Mouse (Mus musculus) midbrain, embryonic 15.5 days (tissue): ENCODE results near the gene Ppfibp1. TPM values are rescaled to one million over a fixed set of nuclear protein-coding genes. Genes with fewer than 3 reads are reported as not detected.

ENCODE experiments used
- ATAC-seq: fragments of 200-750 bp; cut with Nextera tagmentation; replicated peaks from 2 replicates; pipeline ENCODE4 v1.8.0; 2017; ENCODE audit warnings: moderate TSS enrichment
- H3K27ac ChIP-seq: fragments of 300-500 bp; sonication (generic); 2 replicates; pipeline ENCODE4 v1.5.1; 2015; ENCODE audit warnings: mild to moderate bottlenecking, inconsistent platforms
- H3K27me3 ChIP-seq: fragments of 300-500 bp; sonication (generic); replicated peaks from 2 replicates; pipeline ENCODE4 v1.6.1; 2015; ENCODE audit warnings: inconsistent platforms
- H3K36me3 ChIP-seq: fragments of 300-500 bp; sonication (generic); replicated peaks from 2 replicates; pipeline ENCODE4 v1.6.1; 2015; ENCODE audit warnings: inconsistent platforms
- H3K4me1 ChIP-seq: fragments of 300-500 bp; sonication (generic); 2 replicates; pipeline ENCODE4 v1.6.1; 2015; ENCODE audit warnings: inconsistent platforms
- H3K4me2 ChIP-seq: fragments of 300-500 bp; sonication (generic); 2 replicates; pipeline ENCODE4 v1.6.1; 2015; ENCODE audit warnings: inconsistent platforms, mild to moderate bottlenecking, moderate library complexity
- H3K4me3 ChIP-seq: fragments of 300-500 bp; sonication (generic); 2 replicates; pipeline ENCODE4 v1.5.1; 2015; ENCODE audit warnings: mild to moderate bottlenecking, inconsistent platforms
- H3K9ac ChIP-seq: fragments of 300-500 bp; sonication (generic); 2 replicates; pipeline ENCODE4 v1.6.1; 2015; ENCODE audit warnings: mild to moderate bottlenecking, inconsistent platforms
- H3K9me3 ChIP-seq: fragments of 300-500 bp; sonication (generic); 2 replicates; pipeline ENCODE4 v1.6.1; 2016; ENCODE audit warnings: inconsistent platforms
- WGBS: fragments of 180-500 bp; shearing (Covaris S2); methylation state at CpG from one replicate; pipeline ENCODE4 v1.1.7; 2015; ENCODE audit warnings: mixed read lengths; 5-methylcytosine and 5-hydroxymethylcytosine counted together
- polyA plus RNA-seq: library from polyadenylated mRNA; unstranded; fragments of >200 nt; fragmentation: Nextera tagmentation; extraction: Ambion mirVana; gene quantifications from 2 replicates; pipeline ENCODE4 v1.2.1, GENCODE M21; 2015

Gene Ppfibp1
- polyA plus RNA-seq, 1 experiment from 2014 or later: 17.8 TPM

DNA sequence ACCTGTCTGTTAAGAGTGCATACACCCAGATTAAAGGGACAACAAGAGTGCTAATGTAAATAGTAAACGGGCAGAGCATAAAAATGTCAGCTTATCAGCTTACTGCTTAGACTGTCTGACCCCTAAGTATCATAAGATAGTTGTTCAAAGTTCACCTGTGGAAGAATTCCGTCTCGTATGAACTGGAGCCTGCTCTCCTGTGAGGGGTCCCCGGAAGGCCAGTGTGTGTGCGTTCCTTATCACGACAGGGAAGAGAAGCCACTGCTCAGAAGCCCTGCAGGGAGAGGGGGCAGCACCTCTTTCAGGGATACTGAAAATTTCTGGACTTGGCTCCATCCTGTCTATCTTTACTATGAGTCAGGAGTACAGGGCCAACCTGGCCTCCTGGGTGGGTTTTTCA lies 108.7 kb downstream of the Ppfibp1 start:
- ATAC-seq: no peak
- H3K27ac ChIP-seq: no peak overlapping the region
- no peaks in the 10 kb centered on the region for H3K4me1 ChIP-seq
- H3K9ac ChIP-seq: no peak overlapping the region
- no peaks in the 10 kb centered on the region for H3K9me3 ChIP-seq
- H3K36me3 ChIP-seq: no peaks in the 10 kb centered on the region
- no peak overlapping the region for H3K4me2 ChIP-seq
- H3K4me3 ChIP-seq: no peak overlapping the region
- WGBS: 81% methylated on average over 6 of the region's 6 CpGs
- H3K27me3 ChIP-seq: no peaks in the 10 kb centered on the region

DNA sequence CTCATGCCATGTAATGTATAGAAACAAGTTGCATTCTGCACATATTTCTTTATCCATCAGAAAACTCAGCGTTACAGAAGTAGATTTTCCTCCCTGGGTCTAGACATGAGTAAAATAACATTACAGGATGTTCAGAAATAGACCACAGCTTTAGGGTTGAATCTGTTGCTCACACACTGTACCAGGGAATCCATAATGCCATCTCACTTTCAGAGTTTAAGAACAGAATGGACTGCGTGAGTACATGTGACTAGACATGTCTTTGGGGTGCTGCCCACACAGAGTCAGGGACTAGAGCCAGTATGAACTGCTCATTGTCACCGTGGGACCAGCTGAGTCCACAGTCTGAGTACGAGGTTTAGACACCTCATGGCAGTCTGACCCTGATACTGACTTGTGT lies 110.4 kb downstream of the Ppfibp1 start:
- WGBS: 94% methylated on average over 4 of the region's 4 CpGs
- H3K4me3 ChIP-seq: no peak overlapping the region
- no peak for ATAC-seq

DNA sequence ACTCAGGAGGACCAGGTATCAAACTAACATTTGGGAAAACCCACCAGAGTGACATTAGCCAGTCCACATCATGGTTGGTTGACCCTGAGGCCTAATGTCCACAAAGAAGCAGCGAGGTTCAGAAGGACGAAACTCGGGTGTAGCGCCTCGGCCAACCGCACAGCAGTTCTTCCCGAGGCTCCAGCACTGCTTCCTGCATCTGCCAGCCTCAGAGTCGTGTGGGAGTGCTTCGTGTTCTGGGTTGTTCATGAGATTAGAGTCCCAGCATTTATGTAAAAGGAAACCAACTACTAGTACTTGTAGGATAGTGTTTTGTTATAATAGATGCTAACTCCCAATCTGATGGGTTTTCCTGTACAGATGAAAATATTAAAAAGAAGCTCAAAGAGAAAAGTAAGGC lies 111.0 kb downstream of the Ppfibp1 start:
- Histone ChIP-seq H3K36me3 (no peaks in the 10 kb centered on the region), H3K27ac (no peak overlapping the region), H3K27me3 (no peaks in the 10 kb centered on the region), H3K9ac (no peak overlapping the region), H3K4me2 (no peak overlapping the region), H3K4me3 (no peak overlapping the region), H3K4me1 (no peaks in the 10 kb centered on the region), H3K9me3 (no peaks in the 10 kb centered on the region)
- 90% methylated on average over 9 of the region's 9 CpGs for WGBS
- no peak for ATAC-seq

More for the DNA sequence above, 110.4 kb downstream of the Ppfibp1 start:
- H3K36me3 ChIP-seq: no peaks in the 10 kb centered on the region
- H3K9me3 ChIP-seq: no peaks in the 10 kb centered on the region
- no peaks in the 10 kb centered on the region for H3K27me3 ChIP-seq
- H3K27ac ChIP-seq: no peak overlapping the region
- no peak overlapping the region for H3K9ac ChIP-seq
- no peaks in the 10 kb centered on the region for H3K4me1 ChIP-seq
- H3K4me2 ChIP-seq: no peak overlapping the region

DNA sequence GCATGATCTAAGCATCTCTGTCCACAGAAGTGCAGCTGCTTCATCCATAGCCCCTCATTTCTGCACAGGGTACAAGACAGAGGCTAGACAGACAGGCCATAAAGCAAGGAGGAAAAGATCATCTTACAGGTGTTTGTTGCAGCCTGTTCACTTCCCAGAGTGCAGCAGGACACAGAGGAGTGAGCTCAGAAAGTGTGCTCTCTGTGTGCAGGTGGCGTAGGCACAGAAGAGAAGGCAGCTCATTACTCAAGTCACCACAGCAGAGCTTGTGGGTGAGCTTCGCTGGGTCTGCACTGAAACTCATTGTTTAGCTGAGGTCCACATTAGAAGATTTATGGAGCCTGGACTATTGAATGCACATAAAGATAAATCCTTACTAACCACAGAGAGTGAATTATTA lies 111.5 kb downstream of the Ppfibp1 start:
- WGBS: 89% methylated on average over 2 of the region's 2 CpGs

DNA sequence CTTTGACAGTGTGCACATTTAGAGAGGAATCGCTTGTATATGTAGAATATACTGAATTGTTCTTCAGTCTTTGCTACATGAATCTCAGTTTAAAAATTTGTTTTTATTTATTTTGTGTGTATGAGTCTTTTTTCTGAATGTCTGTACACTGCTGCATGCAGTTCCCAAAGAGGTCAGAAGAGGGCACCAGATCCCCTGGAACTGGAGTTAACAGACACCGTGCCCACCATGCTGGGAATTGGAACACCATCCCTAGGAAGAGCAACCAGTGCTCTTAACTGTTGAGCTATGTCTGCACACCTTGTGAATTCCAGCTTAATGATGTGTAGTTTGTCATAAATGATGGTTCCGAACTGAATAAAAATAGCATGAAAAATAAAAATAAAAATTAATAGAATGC lies 119.9 kb downstream of the Ppfibp1 start:
- WGBS: 56% methylated on average over 3 of the region's 3 CpGs
- Histone ChIP-seq H3K4me3 (no peak overlapping the region), H3K27me3 (no peaks in the 10 kb centered on the region), H3K4me1 (no peaks in the 10 kb centered on the region), H3K9ac (no peak overlapping the region), H3K4me2 (no peak overlapping the region), H3K36me3 (no peaks in the 10 kb centered on the region), H3K27ac (no peak overlapping the region), H3K9me3 (no peaks in the 10 kb centered on the region)
- ATAC-seq: no peak

More for the DNA sequence above, 111.5 kb downstream of the Ppfibp1 start:
- Histone ChIP-seq H3K4me2 (no peak overlapping the region), H3K27ac (no peak overlapping the region), H3K36me3 (no peaks in the 10 kb centered on the region), H3K4me1 (no peaks in the 10 kb centered on the region), H3K27me3 (no peaks in the 10 kb centered on the region), H3K9ac (no peak overlapping the region), H3K4me3 (no peak overlapping the region), H3K9me3 (no peaks in the 10 kb centered on the region)
- ATAC-seq: no peak

DNA sequence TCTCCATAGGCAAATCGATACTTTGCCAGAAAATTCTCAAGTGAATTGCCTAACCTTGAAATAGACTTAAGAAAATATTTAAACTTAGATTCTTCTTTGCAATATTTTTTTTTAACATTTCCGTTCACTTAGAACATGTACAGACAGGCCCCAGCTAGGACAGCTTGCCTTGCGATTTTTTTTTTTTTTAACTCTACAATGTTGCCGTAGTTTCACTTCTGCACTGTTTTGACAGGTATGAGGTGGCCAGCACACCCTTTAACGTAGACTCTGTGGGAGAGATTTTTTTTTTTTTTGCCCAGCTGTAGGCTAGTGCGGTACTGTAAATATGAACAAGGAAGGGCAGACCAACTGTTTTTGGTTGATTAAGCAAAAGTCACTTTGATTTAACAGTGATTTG lies 122.1 kb downstream of the Ppfibp1 start:
- WGBS: 91% methylated on average over 6 of the region's 6 CpGs

DNA sequence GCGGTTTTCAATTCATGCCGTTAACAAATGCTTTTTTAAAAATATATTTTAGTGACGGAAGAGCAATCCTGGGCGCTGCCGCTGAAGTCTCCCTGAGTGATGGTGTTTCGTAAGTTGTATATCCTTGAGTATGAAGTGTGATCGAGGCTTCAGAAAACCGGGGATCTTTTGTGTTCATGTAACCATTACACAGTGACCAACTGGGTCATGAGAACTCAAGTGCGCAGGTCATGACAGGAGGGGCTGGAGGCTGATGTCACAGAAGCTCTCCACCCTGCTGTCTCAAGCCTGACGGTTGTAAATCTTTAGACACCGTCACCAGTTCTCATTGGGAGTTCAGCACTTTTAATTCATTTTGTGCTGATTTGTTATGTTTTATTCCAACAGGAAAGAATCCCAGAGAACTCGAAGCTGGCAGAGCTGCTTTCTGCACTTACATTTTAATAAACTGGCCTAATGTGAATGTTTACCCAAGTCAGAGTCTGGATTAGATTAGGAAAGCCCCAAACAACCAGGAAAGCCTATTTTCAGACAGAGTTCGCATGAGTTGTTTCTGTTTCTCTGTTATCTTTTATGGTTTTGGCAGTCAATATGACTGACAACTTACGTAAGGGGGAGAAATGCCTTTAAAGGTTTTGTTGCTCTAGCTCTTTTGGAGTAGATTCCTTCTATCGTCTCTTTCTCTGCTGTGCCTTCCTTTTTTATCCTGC lies 122.7 kb downstream of the Ppfibp1 start:
- Histone ChIP-seq H3K27ac (no peak overlapping the region), H3K9me3 (no peaks in the 10 kb centered on the region), H3K27me3 (no peaks in the 10 kb centered on the region), H3K9ac (no peak overlapping the region), H3K4me1 (no peaks in the 10 kb centered on the region), H3K4me2 (no peak overlapping the region), H3K36me3 (no peaks in the 10 kb centered on the region), H3K4me3 (no peak overlapping the region)
- ATAC-seq: no peak
- 92% methylated on average over 15 of the region's 15 CpGs for WGBS

More for the DNA sequence above, 122.1 kb downstream of the Ppfibp1 start:
- H3K9ac ChIP-seq: no peak overlapping the region
- no peak overlapping the region for H3K4me2 ChIP-seq
- no peaks in the 10 kb centered on the region for H3K27me3 ChIP-seq
- H3K4me1 ChIP-seq: no peaks in the 10 kb centered on the region
- H3K4me3 ChIP-seq: no peak overlapping the region
- H3K27ac ChIP-seq: no peak overlapping the region
- ATAC-seq: no peak
- H3K36me3 ChIP-seq: no peaks in the 10 kb centered on the region
- H3K9me3 ChIP-seq: no peaks in the 10 kb centered on the region

DNA sequence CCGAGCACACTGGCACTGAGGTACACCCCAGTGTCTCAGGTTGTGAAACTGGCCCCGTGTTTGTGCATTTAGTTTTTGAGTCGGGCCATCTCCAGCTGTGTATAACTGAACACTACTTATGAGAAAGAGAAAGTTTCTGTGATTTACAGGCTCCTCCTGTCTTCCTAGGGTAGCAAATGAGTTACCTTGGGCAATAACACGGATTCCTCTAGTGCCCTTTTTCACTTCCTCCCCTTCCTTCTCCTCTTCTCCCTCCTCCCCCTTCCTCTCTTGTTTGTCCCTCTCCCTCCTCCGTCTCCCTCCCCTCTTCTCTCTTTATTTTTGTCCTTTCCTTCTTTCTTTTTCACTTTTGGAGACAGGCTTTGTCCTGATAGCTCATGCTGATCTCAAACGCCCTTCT lies 123.3 kb downstream of the Ppfibp1 start:
- no peaks in the 10 kb centered on the region for H3K9me3 ChIP-seq
- H3K36me3 ChIP-seq: no peaks in the 10 kb centered on the region
- H3K27ac ChIP-seq: no peak overlapping the region
- ATAC-seq: no peak
- H3K27me3 ChIP-seq: no peaks in the 10 kb centered on the region
- H3K4me1 ChIP-seq: no peaks in the 10 kb centered on the region
- no peak overlapping the region for H3K4me3 ChIP-seq
- H3K9ac ChIP-seq: no peak overlapping the region
- no peak overlapping the region for H3K4me2 ChIP-seq
- WGBS: 78% methylated on average over 6 of the region's 6 CpGs

DNA sequence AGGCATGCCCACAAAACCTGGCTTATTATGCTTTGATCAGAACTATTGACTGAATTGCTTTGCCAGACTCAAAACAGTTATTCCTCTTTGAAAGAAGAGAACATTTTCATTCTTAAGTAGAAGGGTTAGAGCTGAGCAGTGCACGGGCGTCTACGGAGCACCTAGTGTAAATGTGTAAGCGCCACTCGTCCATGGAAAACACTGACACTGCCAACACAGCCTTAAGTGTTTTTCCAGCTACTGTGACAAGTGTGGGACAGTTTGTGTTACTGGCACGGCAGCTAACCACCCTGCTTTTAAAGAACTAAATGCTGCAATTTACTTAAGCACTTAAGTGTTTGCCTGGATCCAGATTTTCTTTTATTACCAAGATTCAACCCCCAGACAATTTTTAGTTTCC lies 123.7 kb downstream of the Ppfibp1 start:
- H3K4me3 ChIP-seq: no peak overlapping the region
- no peaks in the 10 kb centered on the region for H3K4me1 ChIP-seq
- H3K9ac ChIP-seq: no peak overlapping the region
- H3K27me3 ChIP-seq: no peaks in the 10 kb centered on the region
- H3K36me3 ChIP-seq: no peaks in the 10 kb centered on the region
- no peak overlapping the region for H3K4me2 ChIP-seq
- no peak for ATAC-seq
- H3K9me3 ChIP-seq: no peaks in the 10 kb centered on the region
- no peak overlapping the region for H3K27ac ChIP-seq
- 79% methylated on average over 6 of the region's 6 CpGs for WGBS

DNA sequence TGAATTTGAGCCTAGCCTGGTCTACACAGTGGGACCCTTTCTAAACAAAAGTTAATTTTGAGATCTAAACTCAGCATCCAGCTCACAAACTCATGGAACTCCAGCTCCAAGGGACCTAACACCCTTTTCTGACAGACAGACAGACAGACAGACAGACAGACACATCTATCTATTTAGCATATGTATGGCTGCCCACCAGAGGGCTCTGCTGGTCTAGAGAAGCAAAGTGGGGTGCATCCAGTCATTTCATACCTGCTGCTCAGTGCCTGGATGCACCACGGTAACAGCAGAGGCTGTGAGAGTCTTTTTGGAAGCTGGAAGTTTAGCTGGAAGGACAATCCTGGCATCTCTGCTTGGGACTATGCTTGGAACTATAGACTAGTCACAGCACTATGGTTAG lies 125.3 kb downstream of the Ppfibp1 start:
- Histone ChIP-seq H3K4me3 (no peak overlapping the region), H3K9ac (no peak overlapping the region), H3K9me3 (no peaks in the 10 kb centered on the region), H3K4me1 (no peaks in the 10 kb centered on the region), H3K36me3 (no peaks in the 10 kb centered on the region), H3K27me3 (no peaks in the 10 kb centered on the region), H3K27ac (no peak overlapping the region), H3K4me2 (no peak overlapping the region)
- 84% methylated on average over 1 of the region's 1 CpGs for WGBS
- ATAC-seq: no peak

DNA sequence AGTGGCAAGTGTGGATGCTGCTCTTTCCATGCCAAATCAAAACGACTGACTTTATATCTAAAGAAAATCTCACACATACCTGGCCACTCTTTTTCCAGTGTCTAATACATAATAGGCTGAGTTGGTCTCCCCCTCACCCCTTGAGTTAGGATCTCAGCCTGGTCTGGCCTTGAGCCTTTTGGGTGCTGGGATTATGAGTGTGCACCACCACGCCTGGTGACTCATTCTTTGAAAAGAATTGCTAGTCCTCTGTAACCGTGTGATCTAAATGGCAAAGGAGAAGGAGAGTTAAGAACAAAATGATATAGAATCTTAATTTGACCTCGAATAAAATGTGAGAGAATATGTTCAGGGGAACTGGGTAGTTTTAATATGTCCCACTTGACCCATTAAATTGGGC lies 129.6 kb downstream of the Ppfibp1 start:
- H3K9ac ChIP-seq: no peak overlapping the region
- no peak for ATAC-seq
- 87% methylated on average over 4 of the region's 4 CpGs for WGBS

DNA sequence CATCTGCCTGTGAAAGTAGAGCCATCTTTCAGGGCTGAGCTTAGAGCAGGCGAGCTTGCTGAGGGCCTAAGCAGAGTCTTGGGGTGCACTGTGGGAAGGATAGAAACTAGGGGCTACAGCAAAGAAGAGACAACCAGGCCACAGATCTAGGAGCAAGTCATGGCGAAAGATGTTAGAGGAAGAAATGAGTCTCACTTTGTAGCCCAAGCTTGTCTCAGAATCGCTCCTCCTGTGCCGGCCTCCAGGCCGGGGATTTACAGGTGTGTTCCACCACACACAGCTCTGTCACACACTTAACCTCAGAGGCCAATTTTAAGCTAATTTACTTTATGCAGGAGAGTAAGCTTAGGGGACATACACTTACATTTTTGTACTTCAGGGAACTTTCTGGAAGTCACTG lies 130.1 kb downstream of the Ppfibp1 start:
- no peak for ATAC-seq
- Histone ChIP-seq H3K9ac (no peak overlapping the region), H3K4me3 (no peak overlapping the region), H3K4me2 (no peak overlapping the region), H3K27me3 (no peaks in the 10 kb centered on the region), H3K9me3 (no peaks in the 10 kb centered on the region), H3K36me3 (no peaks in the 10 kb centered on the region), H3K4me1 (no peaks in the 10 kb centered on the region), H3K27ac (no peak overlapping the region)
- 95% methylated on average over 5 of the region's 5 CpGs for WGBS

More for the DNA sequence above, 129.6 kb downstream of the Ppfibp1 start:
- no peak overlapping the region for H3K4me2 ChIP-seq
- H3K4me3 ChIP-seq: no peak overlapping the region
- no peaks in the 10 kb centered on the region for H3K27me3 ChIP-seq
- no peaks in the 10 kb centered on the region for H3K4me1 ChIP-seq
- H3K27ac ChIP-seq: no peak overlapping the region
- H3K36me3 ChIP-seq: no peaks in the 10 kb centered on the region
- no peaks in the 10 kb centered on the region for H3K9me3 ChIP-seq

DNA sequence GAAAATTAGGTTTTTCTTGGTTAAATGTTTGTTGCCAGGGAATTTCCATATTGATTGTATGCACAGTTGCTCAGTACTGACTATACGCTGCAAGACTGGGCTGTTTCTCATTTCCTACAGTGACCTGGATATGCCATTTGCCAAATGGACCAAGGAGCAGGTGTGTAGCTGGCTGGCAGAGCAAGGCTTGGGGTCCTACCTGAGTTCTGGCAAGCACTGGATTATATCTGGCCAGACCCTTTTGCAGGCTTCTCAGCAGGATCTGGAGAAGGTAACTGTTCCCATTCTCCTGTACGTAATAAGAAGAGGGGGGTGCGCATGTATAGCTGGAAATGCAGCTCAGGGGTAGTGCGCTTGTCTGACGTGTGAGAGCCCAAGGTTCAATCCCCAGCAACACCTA lies 132.9 kb downstream of the Ppfibp1 start:
- Histone ChIP-seq H3K27me3 (no peaks in the 10 kb centered on the region), H3K36me3 (no peaks in the 10 kb centered on the region), H3K9me3 (no peaks in the 10 kb centered on the region), H3K4me1 (no peaks in the 10 kb centered on the region), H3K27ac (no peak overlapping the region), H3K9ac (no peak overlapping the region), H3K4me2 (no peak overlapping the region), H3K4me3 (no peak overlapping the region)
- 94% methylated on average over 5 of the region's 5 CpGs for WGBS
- ATAC-seq: no peak
